Comparison of ENCODE assay signal across 8 mouse cellular contexts in the genomic region with DNA sequence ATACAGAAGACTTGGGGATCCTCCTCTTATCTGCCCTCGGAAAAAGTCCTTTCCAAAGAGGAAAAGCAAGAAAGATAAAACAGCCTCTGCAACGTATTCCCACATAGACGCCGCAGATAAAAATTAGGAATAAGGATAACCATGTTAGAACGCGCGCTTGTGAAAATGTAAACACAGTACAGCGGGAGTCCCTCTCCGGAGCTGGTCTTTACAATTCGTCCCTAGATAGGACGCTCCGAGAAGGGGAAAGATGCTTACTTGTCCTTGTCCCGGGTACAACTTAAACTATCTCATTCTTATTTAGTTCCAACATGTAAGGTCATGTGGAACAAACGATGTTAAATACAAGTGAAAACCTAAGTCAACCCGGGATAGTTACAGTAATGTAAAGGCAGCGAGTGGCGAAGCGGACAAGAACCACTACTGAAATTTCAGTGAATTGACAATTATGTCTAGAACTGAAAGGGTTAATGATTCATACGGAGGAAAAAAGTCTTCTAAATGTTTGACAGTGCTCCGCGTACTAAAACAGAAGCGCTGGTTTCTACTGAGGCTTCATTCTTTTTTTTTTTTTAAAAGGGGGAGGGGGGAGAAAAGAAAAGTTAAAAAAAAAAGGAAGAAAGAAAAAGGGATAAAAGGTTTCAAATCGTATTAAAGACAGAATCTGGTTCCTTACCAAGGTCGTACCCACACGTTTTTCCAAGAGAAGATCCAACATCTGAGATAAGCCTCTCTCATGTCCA.
DNase-seq lines count a peak whose midpoint lies in the region; ATAC-seq and TF ChIP-seq lines count a peak whose summit lies in the region.

No protein-coding gene starts in this region.

- no peak overlapping the region for H3K27ac ChIP-seq in forebrain, embryonic 10.5 days
- H3K27ac ChIP-seq in limb, embryonic 11.5 days (replicated peaks; ENCODE audit: low read depth, low read length) = no peak overlapping the region
- H3K27ac ChIP-seq in small intestine, adult 2 months (ENCODE audit: insufficient read depth, low read depth, low read length) = peak overlapping the region; percentile 67

- no peaks in the 10 kb centered on the region for H3K9me3 ChIP-seq in megakaryocyte, embryonic 14.5 days
- no peaks in the 10 kb centered on the region for H3K9me3 ChIP-seq in forebrain, embryonic 10.5 days
- no peaks in the 10 kb centered on the region for H3K9me3 ChIP-seq in limb, embryonic 11.5 days (ENCODE audit: control insufficient read depth, low read length)

- TF ChIP-seq CTCF in small intestine, adult 2 months (IDR thresholded peaks at IDR 0.05; ENCODE audit: extremely low read depth, insufficient read length, insufficient replicate concordance, low read depth, low read length) = no peak

- H3K4me3 ChIP-seq in megakaryocyte, embryonic 14.5 days (replicated peaks) = peak overlapping the region; percentile 94
- peak overlapping the region; percentile 67 for H3K4me3 ChIP-seq in forebrain, embryonic 10.5 days
- H3K4me3 ChIP-seq in limb, embryonic 11.5 days (ENCODE audit: low read depth, low read length) = peak overlapping the region; percentile 56
- H3K4me3 ChIP-seq in small intestine, adult 2 months (ENCODE audit: low read depth, low read length) = peak overlapping the region; percentile 85

- H3K27me3 ChIP-seq in megakaryocyte, embryonic 14.5 days (replicated peaks) = peaks cover 31% of the 10 kb centered on the region
- peaks cover 72% of the 10 kb centered on the region for H3K27me3 ChIP-seq in forebrain, embryonic 10.5 days (ENCODE audit: poor library complexity, severe bottlenecking)
- H3K27me3 ChIP-seq in limb, embryonic 11.5 days (ENCODE audit: control insufficient read depth, insufficient read depth, low read length) = no peaks in the 10 kb centered on the region; the same call in 1 of the 2 replicates
- H3K27me3 ChIP-seq in small intestine, adult 2 months (ENCODE audit: control insufficient read depth, insufficient read depth, low read length) = no peaks in the 10 kb centered on the region

- DNase-seq in forebrain, embryonic 10.5 days (ENCODE audit: extremely low spot score, low spot score) = no peak
- no peak for DNase-seq in limb, embryonic 11.5 days (ENCODE audit: low spot score)
- DNase-seq in adrenal gland, postnatal 10 days = no peak
- no peak for DNase-seq in spleen, postnatal 36 days (ENCODE audit: low spot score in 2 of 2)
- no peak for DNase-seq in cerebellum, adult 8-10 months

- H3K4me1 ChIP-seq in megakaryocyte, embryonic 14.5 days = peaks cover 31% of the 10 kb centered on the region
- peaks cover 36% of the 10 kb centered on the region for H3K4me1 ChIP-seq in forebrain, embryonic 10.5 days
- H3K4me1 ChIP-seq in limb, embryonic 11.5 days (ENCODE audit: control insufficient read depth, insufficient read depth, low read length) = no peaks in the 10 kb centered on the region
- peaks cover 12% of the 10 kb centered on the region for H3K4me1 ChIP-seq in small intestine, adult 2 months (ENCODE audit: control insufficient read depth, insufficient read depth, insufficient read length, low read length)

- under 1% methylated on average over 25 of the region's 25 CpGs for WGBS in forebrain, embryonic 10.5 days
- WGBS in limb, embryonic 11.5 days = under 1% methylated on average over 25 of the region's 25 CpGs
- WGBS in small intestine, adult 2 months = under 1% methylated on average over 25 of the region's 25 CpGs

- peak overlapping the region; percentile 61; the same call in 1 of the 2 replicates for H3K9ac ChIP-seq in limb, embryonic 11.5 days (ENCODE audit: low read length)

- TF ChIP-seq POLR2A in small intestine, adult 2 months (IDR thresholded peaks at IDR 0.05; ENCODE audit: low read depth, low read length) = no peak

- peak overlapping the region; percentile 92 for H3K4me2 ChIP-seq in limb, embryonic 11.5 days (ENCODE audit: low read depth, severe bottlenecking)

- ATAC-seq in megakaryocyte, adult 5-6 weeks (ENCODE audit: poor library complexity, severe bottlenecking) = no peak
- no peak for ATAC-seq in limb, embryonic 11.5 days (ENCODE audit: insufficient number of reproducible peaks, low FRiP score, low TSS enrichment, low read depth)

- no peaks in the 10 kb centered on the region for H3K36me3 ChIP-seq in megakaryocyte, embryonic 14.5 days (replicated peaks; ENCODE audit: low read length)
- H3K36me3 ChIP-seq in forebrain, embryonic 10.5 days (replicated peaks) = no peaks in the 10 kb centered on the region
- H3K36me3 ChIP-seq in limb, embryonic 11.5 days (ENCODE audit: control insufficient read depth, insufficient read depth, low read length) = no peaks in the 10 kb centered on the region
- no peaks in the 10 kb centered on the region for H3K36me3 ChIP-seq in small intestine, adult 2 months (ENCODE audit: control insufficient read depth, insufficient read depth, low read length)
